Mouse (Mus musculus) right cerebral cortex, adult 18-20 months (tissue): ENCODE measurements at regions not wholly inside any gene's neighbourhood (a gene's known extent, or its start where the extent isn't known, plus 50 kb on each side); places are given as distances from the start of the nearest gene placed in this dataset.

Experiments
- DNase-seq: peaks from one replicate; pipeline ENCODE4 v3.0.0; 2022; ENCODE audit warnings: mixed read lengths

GRCm38 (mm10) chr6:66255378-66255777, 279.8 kb upstream of the Mad2l1 start:
- no peak for DNase-seq

- DNase-seq: no peak
Measured at GRCm38 (mm10) chr6:66263429-66263828, 271.8 kb upstream of the Mad2l1 start.

GRCm38 (mm10) chr6:66263918-66264317, 271.3 kb upstream of the Mad2l1 start:
- DNase-seq: no peak

- no peak for DNase-seq
Measured at GRCm38 (mm10) chr6:66268427-66268826, 266.8 kb upstream of the Mad2l1 start.

- no peak for DNase-seq
Measured at GRCm38 (mm10) chr6:66271414-66272206, 263.6 kb upstream of the Mad2l1 start.

GRCm38 (mm10) chr6:66272216-66272615, 263.0 kb upstream of the Mad2l1 start:
- DNase-seq: no peak

- DNase-seq: no peak
Measured at GRCm38 (mm10) chr6:66274737-66275136, 260.5 kb upstream of the Mad2l1 start.

GRCm38 (mm10) chr6:66280701-66281100, 254.5 kb upstream of the Mad2l1 start:
- DNase-seq: no peak

- DNase-seq: no peak
Measured at GRCm38 (mm10) chr6:66282566-66283115, 252.5 kb upstream of the Mad2l1 start.

- no peak for DNase-seq
Measured at GRCm38 (mm10) chr6:66283521-66283920, 251.7 kb upstream of the Mad2l1 start.

GRCm38 (mm10) chr6:66287607-66288006, 247.6 kb upstream of the Mad2l1 start:
- DNase-seq: peak; percentile 51

- DNase-seq: no peak
Measured at GRCm38 (mm10) chr6:66289196-66289595, 246.0 kb upstream of the Mad2l1 start.

GRCm38 (mm10) chr6:66291576-66291975, 243.6 kb upstream of the Mad2l1 start:
- no peak for DNase-seq

GRCm38 (mm10) chr6:66298056-66298455, 237.1 kb upstream of the Mad2l1 start:
- no peak for DNase-seq

- no peak for DNase-seq
Measured at GRCm38 (mm10) chr6:66300189-66300588, 235.0 kb upstream of the Mad2l1 start.

GRCm38 (mm10) chr6:66344848-66345247, 190.3 kb upstream of the Mad2l1 start:
- no peak for DNase-seq

GRCm38 (mm10) chr6:66347356-66347755, 187.8 kb upstream of the Mad2l1 start:
- no peak for DNase-seq

- peak; percentile 25 for DNase-seq
Measured at GRCm38 (mm10) chr6:66361130-66361529, 174.1 kb upstream of the Mad2l1 start.

- DNase-seq: no peak
Measured at GRCm38 (mm10) chr6:66367263-66367662, 167.9 kb upstream of the Mad2l1 start.

GRCm38 (mm10) chr6:66381279-66381934, 153.8 kb upstream of the Mad2l1 start:
- DNase-seq: no peak

- no peak for DNase-seq
Measured at GRCm38 (mm10) chr6:66382347-66383010, 152.7 kb upstream of the Mad2l1 start.

- no peak for DNase-seq
Measured at GRCm38 (mm10) chr6:66395147-66395546, 140.0 kb upstream of the Mad2l1 start.

GRCm38 (mm10) chr6:66397411-66397810, 137.8 kb upstream of the Mad2l1 start:
- DNase-seq: no peak

- DNase-seq: no peak
Measured at GRCm38 (mm10) chr6:66398674-66399073, 136.5 kb upstream of the Mad2l1 start.
